Mouse (Mus musculus): ENCODE measurements around the gene Il10rb.

Il10rb gene

GRCm38 (mm10) chr16:91455868-91456267 is 49.9 kb downstream of the Il10rb start:
- no peak for DNase-seq

GRCm38 (mm10) chr16:91458301-91458746 is 52.4 kb downstream of the Il10rb start:
- no peak for DNase-seq

- DNase-seq = no peak
Measured at GRCm38 (mm10) chr16:91458976-91459375, 53.0 kb downstream of the Il10rb start.

- no peak for DNase-seq
Measured at GRCm38 (mm10) chr16:91459396-91459795, 53.4 kb downstream of the Il10rb start.

- no peak for DNase-seq
Measured at GRCm38 (mm10) chr16:91459841-91460370, 53.9 kb downstream of the Il10rb start.

GRCm38 (mm10) chr16:91461066-91461638 is 55.2 kb downstream of the Il10rb start:
- DNase-seq = no peak

GRCm38 (mm10) chr16:91461773-91462181 is 55.8 kb downstream of the Il10rb start:
- DNase-seq = no peak

- DNase-seq = no peak
Measured at GRCm38 (mm10) chr16:91462644-91463043, 56.7 kb downstream of the Il10rb start.

GRCm38 (mm10) chr16:91463400-91463799 is 57.4 kb downstream of the Il10rb start:
- DNase-seq = no peak

GRCm38 (mm10) chr16:91463836-91464400 is 58.0 kb downstream of the Il10rb start:
- DNase-seq = no peak

GRCm38 (mm10) chr16:91464594-91465504 is 58.9 kb downstream of the Il10rb start:
- DNase-seq = peak; percentile 82

- DNase-seq = no peak
Measured at GRCm38 (mm10) chr16:91465505-91466240, 59.7 kb downstream of the Il10rb start.

- DNase-seq = no peak
Measured at GRCm38 (mm10) chr16:91466566-91466965, 60.6 kb downstream of the Il10rb start.

GRCm38 (mm10) chr16:91470470-91470869 is 64.5 kb downstream of the Il10rb start:
- DNase-seq = no peak

GRCm38 (mm10) chr16:91471481-91471880 is 65.5 kb downstream of the Il10rb start:
- no peak for DNase-seq

Data from cerebellum, adult 8-10 months (tissue).